Comparison of ENCODE assay signal across 8 mouse cellular contexts in the genomic region with DNA sequence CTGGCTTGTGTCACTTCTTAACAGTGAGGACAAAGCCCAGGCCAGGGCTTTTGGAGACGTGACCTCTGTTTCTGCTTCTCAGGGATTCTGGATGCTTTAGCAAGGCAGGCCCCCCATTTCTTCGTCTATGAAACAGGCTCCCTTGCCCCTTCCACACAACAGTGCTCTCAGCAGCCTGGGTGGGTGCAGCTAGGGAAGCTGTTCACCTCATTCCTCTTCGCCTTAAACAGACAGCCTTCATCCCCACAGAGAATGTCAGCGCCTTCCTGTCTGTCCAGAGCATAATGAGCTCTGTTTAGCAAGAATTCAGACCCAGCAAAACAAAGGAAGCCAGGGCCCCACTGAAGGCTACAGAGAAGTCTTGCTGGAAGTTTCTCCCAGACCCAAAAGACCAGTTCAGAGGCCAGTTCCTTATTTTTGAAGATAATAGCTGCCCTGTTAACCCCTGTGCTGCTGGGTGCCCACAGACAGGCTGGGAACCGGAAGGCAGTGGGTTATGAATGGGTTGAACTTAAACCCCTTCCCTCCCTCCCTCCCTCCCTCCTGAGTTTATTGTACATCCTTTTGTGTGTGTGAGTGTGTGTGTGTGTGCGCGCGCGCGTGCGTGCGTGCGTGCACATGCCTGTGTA. TPM values are rescaled to one million over a fixed set of nuclear protein-coding genes. Genes with fewer than 3 reads are reported as not detected.
A peak's percentile ranks its signal among the peaks of the same experiment; 100 is the strongest.
DNase-seq lines count a peak whose midpoint lies in the region; ATAC-seq and TF ChIP-seq lines count a peak whose summit lies in the region.

No protein-coding gene starts in this region.

- H3K4me2 ChIP-seq in heart, embryonic 12.5 days: no peak overlapping the region

- H3K36me3 ChIP-seq in ES-Bruce4 (ENCODE audit: control insufficient read depth, insufficient read depth, low read length, poor library complexity, severe bottlenecking): peaks cover 2% of the 10 kb centered on the region; the same call in 1 of the 2 replicates
- no peaks in the 10 kb centered on the region; the same call in 1 of the 2 replicates for H3K36me3 ChIP-seq in heart, embryonic 12.5 days

- peak; percentile 24 for DNase-seq in c-Kit-positive CD71-negative TER-119-negative erythroid progenitor cells, embryonic 14.5 days (ENCODE audit: low read depth)
- peak; percentile 42 to 44 for DNase-seq in kidney, postnatal 36 days
- no peak for DNase-seq in testis, postnatal 10 days (ENCODE audit: low spot score)
- DNase-seq in right cerebral cortex, postnatal 36 days (ENCODE audit: low spot score in 2 of 2): no peak

- no peak overlapping the region for H3K4me3 ChIP-seq in ES-Bruce4 (ENCODE audit: low read depth, low read length)
- no peak overlapping the region for H3K4me3 ChIP-seq in heart, embryonic 12.5 days

- H3K27me3 ChIP-seq in ES-Bruce4 (ENCODE audit: control insufficient read depth, insufficient read depth, low read length, poor library complexity, severe bottlenecking): no peaks in the 10 kb centered on the region
- no peaks in the 10 kb centered on the region for H3K27me3 ChIP-seq in heart, embryonic 12.5 days (replicated peaks)

- no peak overlapping the region for H3K9ac ChIP-seq in ES-Bruce4 (ENCODE audit: low read depth, poor library complexity, severe bottlenecking)
- H3K9ac ChIP-seq in heart, embryonic 12.5 days: 0 out of 2 replicates have a peak overlapping the region, but pooled peaks have one; percentile 29

- TF ChIP-seq EP300 in ES-Bruce4 (IDR thresholded peaks at IDR 0.05; ENCODE audit: insufficient read depth, low read depth, low read length): no peak

- peak; percentile 51 for ATAC-seq in heart, embryonic 12.5 days (ENCODE audit: insufficient number of reproducible peaks, low FRiP score)
- ATAC-seq in megakaryocyte progenitor cell, adult 5-6 weeks (replicated peaks; ENCODE audit: poor library complexity): peak; percentile 74
- ATAC-seq in activated CD4-positive, CD25-positive, alpha-beta regulatory T cell, adult 4 months: no peak

- H3K4me1 ChIP-seq in ES-Bruce4 (ENCODE audit: control insufficient read depth, insufficient read depth, low read length): peaks cover 4% of the 10 kb centered on the region
- peaks cover 47% of the 10 kb centered on the region for H3K4me1 ChIP-seq in heart, embryonic 12.5 days (replicated peaks)

- 36% methylated on average over 13 of the region's 13 CpGs for WGBS in heart, embryonic 12.5 days

- no peak for TF ChIP-seq CTCF in ES-Bruce4 (IDR thresholded peaks at IDR 0.05; ENCODE audit: low read depth, low read length)

- H3K27ac ChIP-seq in ES-Bruce4 (ENCODE audit: insufficient read depth, low read length): peak overlapping the region; percentile 15; the same call in 1 of the 2 replicates
- H3K27ac ChIP-seq in heart, embryonic 12.5 days (ENCODE audit: poor library complexity, severe bottlenecking): peak overlapping the region; percentile 93

- TF ChIP-seq POLR2A in ES-Bruce4 (IDR thresholded peaks at IDR 0.05; ENCODE audit: insufficient read depth, low read length): no peak

- H3K9me3 ChIP-seq in ES-Bruce4 (replicated peaks; ENCODE audit: control insufficient read depth, insufficient read depth, low read length, poor library complexity, severe bottlenecking): no peaks in the 10 kb centered on the region
- H3K9me3 ChIP-seq in heart, embryonic 12.5 days (replicated peaks): no peaks in the 10 kb centered on the region

RNA-seq across cellular contexts. Expression of a gene that starts 47.3 kb away (rescaled TPM):
- polyA plus RNA-seq in ES-Bruce4 (2011; ENCODE audit: insufficient read depth, insufficient read length, low read depth, missing spikeins): 28.8 and 31.3 TPM in 2 replicates
- 19.8 and 20.2 TPM in 2 replicates for polyA plus RNA-seq in heart, embryonic 12.5 days (2016; fragmentation: Nextera tagmentation; extraction: Ambion mirVana)
- 48.2 and 52.8 TPM in 2 replicates for total RNA-seq in megakaryocyte progenitor cell, adult 5-6 weeks (2015)
- total RNA-seq in megakaryocyte progenitor cell, adult 5-6 weeks (2017): 77.8 and 78.5 TPM in 2 replicates
- polyA plus RNA-seq in activated CD4-positive, CD25-positive, alpha-beta regulatory T cell, adult 4 months (2017; shearing (Covaris generic)): 10 to 100 TPM; 25.6 to 32.9 TPM

Comparison
In these comparisons a context has a peak if more than half of its experiments do, and no peak if none do; other contexts are left out.
1. DNase-seq: peak in c-Kit-positive CD71-negative TER-119-negative erythroid progenitor cells, embryonic 14.5 days (single experiment) and kidney, postnatal 36 days (2 of 2); none in testis, postnatal 10 days (single experiment) and right cerebral cortex, postnatal 36 days (0 of 2).